Mouse (Mus musculus) left cerebral cortex, adult 11 months (tissue): ENCODE data around the gene Gramd4.
"Not testable (repeated sequence)": the region's sequence is repeated elsewhere in the genome, so short reads cannot be mapped to it uniquely, and the experiment has no call there.

ENCODE experiments used
- DNase-seq: peaks from one replicate; pipeline ENCODE4 v3.0.0; 2022; ENCODE audit warnings: low spot score

The Gramd4 gene

DNA sequence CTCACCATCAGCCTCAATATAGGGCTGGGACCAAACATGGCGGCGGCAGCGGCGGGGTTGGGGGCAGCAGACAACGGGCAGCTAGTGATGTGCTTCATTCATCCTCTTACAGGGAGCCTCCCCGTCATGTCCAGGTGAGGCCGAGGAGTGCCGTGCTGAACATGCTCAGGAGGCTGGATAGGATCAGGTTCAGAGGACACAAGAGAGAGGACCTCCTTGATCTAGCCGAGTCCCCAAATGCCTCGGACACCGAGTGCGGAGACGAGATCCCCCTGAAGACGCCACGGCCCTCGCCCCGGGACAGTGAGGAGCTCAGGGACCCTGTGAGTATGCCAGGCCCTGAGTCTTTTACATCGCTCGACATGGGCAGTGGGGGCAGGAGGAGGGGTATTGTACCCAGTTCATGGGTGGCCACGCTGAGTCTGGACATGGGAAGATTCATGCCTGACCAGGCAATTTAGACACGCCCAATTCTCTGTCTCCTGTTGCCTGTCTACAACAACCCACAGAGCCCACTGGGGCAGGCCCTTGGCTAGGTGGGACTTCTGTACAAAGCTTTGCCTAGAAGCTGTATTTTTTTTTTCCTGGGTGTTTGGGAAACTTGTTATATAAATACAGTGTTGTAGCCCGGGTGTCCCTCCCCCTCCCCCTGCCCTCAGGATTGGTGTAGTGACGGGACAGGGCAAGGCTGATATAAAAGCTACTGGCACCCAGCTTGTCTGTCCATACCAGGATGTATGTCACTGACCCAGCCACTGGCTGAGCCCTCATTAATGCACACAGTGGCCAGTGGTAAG, 33.9 kb downstream of the Gramd4 start:
- no peak for DNase-seq

DNA sequence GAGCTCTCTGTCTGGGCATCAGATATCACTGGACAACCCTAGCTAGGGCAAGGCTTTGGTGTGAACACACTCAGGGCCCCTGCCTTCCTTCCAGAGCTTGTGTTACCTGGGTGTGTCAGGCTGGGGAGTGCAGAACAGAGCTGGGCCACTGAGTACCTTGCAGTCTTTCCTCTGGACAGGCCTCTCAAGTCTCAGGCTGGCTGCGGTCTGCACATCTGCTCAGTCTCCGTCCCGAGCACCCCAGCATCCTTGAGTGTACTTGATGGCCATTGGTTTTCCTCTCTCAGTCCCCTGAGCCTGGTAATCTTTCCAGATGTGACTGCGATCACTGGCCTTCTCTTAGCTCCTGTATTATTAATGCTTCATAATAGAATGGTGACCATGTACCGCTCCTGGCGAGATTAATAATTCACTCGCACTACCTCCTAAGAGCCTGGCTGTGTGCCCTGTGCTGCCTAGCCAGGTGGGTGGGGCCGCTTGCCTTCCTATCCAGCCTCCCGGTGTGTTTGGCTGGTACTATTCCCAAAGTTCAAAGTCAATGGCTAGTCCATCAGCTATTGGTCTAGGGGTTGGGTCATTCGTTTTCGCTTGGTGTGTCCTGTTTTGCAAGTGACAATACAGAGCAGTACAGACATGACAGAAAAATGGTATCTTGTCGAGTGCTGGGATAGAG, 34.6 kb downstream of the Gramd4 start:
- DNase-seq = no peak

DNA sequence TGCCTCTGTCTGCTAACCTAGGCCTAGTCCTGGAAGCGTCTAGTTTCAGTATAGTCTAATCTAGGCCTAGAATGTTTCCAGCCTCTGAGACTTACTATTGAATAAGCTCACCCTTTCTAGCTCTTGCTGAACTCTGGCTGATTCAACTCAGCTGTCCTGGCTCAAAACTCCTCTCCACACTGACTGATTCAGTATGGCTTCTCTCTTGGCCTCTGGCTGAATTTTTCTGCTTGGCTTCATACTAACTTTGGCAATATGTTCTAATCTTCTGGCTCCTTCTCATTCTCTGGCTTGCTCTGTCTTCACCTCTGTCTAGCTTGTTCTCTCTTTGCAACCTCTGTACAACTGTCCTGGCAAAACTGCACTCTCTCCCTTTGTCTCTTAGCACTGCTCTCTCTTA, 35.7 kb downstream of the Gramd4 start:
- no peak for DNase-seq

DNA sequence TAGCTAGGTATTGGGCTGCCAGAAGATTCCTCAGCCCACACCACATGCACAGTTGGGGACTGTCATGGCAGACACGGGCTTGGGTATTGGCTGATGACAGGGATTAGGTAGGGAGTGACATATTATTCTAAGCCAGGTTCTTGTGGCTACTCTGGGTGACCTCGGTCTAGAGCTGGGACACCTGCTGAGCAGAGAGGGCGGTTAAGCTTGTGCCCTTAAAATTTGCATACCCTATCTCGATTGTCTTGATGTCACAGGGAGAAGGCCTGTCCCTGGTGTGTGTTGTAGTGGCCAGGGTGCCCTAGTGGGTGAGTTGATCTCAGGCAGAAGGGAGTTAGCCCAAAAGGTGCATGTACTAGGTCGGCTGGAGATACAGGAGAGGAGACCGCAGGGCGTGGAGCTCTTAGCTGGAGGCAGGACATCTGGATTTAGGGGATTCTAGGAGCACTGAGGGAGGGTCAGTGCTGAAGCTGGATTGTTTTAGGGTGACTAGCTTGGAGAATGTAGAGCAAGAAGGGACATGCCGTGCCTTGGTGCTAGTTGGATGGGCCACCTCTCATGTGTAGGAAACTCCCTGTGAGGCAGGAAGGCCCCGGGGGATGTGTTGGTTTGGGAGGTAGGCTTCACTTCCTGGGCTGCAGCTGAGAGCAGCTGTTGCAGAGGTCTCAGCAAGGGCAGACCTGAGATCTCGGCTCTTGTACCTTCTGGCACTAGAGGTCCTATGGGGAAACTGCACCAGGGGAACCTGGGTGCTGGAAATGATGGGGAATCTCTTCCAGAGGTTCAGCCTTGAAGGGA, 37.0 kb downstream of the Gramd4 start:
- DNase-seq = no peak

DNA sequence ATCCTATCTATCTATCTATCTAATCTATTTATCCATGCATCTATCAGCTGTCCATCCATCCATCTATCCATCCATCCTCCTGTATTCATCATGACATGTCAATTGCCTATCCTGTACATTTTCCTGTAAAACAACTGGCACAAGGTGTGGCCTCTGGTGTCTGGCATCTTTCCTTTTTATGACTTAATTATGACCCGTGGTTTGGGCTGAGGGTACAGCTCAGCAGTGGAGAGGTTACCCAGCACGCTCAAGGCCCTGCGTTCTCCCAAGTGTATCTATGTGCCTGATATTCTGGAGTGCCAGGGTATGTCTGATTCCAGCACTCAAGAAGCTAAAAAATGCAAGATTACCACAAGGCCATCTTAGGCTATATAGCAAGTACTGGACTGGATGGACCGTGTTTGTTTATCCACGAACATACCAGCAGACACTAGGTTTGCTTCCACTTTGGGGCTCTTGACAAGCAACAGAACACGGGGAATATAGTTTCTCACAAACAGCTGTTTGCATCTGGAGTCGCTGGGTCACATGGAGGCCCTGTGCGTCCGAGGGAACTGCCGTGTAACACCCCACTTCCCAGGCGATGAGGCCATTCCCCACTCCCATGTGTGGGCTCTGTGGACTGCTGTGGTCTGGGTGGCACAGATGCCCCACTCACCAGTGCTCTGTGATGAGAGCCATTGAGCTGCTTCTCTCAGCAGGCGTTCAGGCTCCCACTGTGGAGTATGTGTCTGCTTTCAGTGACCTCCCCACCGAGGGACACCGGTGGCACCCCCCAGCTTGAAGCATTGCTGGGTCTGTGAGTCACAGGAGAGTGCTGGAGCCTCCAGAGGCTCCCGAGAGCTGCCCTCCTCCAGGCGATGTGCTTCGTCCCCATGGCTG, 38.5 kb downstream of the Gramd4 start:
- no peak for DNase-seq

DNA sequence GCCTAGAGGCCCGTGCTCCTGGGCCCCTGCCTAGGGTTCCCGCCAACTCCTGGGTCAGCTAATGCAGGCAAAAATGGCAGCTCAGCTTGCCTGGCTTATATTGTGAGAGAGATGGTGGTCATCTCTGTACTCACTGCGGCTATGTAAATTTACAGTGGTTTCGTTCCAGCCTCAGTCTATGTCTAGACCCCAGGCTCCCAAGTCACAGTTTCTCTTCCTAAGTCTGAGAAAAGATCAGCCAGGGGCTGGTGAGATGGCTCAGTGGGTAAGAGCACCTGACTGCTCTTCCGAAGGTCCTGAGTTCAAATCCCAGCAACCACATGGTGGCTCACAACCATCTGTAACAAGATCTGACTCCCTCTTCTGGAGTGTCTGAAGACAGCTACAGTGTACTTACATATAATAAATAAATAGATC, 39.1 kb downstream of the Gramd4 start:
- DNase-seq = not testable (repeated sequence)

DNA sequence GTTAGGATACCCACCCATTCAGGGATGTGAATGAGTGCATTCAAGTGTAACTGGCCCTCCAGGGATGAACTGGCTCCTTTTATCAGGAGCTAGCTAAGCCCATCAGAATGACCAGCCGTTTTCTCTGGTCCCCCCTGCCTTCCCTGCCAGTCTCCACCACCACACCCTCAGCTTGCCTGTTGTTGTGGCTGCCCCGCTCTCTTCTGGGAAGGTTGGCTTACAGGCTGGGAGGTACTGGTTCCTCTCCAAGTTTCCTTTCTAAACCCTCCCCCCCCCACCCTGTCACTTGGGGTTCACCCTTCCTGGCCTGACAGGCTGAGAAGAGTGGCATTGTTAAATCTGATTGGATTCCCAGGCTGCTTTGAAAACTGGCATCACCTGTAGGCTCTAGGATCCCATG, 40.4 kb downstream of the Gramd4 start:
- DNase-seq = no peak

DNA sequence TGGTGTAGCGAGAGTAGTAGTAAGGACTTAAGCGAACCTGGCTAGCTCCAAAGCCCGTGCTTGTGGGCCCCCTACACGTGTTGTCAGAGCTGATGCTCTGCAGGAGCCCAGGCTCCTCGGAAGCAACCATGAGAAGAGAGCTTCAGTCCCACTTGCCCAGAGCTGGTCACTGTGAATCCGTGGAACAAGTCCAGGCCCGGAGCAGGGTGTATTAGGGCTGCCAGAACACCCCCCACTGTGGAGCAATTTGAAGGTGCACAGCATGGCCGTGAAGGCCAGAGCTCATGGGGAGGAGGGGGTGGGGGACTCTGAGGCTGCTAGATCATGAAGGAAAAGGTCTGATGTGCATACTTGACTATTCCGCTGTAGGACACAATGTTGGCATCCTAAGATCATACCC, 44.1 kb downstream of the Gramd4 start:
- no peak for DNase-seq

DNA sequence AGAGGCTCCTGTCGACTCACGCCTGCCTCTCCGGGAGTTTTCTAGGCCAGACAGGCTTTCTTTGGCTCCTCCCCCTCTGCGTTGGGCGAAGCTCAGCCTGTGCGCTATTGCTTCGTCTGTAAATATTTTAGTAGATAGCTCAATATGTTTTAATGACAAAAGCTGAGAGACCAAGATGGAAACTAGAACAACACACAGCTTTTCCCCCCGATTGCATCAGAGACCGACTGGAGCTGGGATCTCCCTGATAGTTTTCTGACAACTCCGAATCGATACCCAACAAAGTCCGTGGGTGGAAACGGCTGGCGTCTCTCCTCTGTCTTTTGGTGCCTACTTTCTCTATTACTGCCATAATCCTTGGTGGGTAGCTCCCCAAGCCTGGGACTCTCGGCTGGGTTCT, 44.8 kb downstream of the Gramd4 start:
- DNase-seq = no peak

DNA sequence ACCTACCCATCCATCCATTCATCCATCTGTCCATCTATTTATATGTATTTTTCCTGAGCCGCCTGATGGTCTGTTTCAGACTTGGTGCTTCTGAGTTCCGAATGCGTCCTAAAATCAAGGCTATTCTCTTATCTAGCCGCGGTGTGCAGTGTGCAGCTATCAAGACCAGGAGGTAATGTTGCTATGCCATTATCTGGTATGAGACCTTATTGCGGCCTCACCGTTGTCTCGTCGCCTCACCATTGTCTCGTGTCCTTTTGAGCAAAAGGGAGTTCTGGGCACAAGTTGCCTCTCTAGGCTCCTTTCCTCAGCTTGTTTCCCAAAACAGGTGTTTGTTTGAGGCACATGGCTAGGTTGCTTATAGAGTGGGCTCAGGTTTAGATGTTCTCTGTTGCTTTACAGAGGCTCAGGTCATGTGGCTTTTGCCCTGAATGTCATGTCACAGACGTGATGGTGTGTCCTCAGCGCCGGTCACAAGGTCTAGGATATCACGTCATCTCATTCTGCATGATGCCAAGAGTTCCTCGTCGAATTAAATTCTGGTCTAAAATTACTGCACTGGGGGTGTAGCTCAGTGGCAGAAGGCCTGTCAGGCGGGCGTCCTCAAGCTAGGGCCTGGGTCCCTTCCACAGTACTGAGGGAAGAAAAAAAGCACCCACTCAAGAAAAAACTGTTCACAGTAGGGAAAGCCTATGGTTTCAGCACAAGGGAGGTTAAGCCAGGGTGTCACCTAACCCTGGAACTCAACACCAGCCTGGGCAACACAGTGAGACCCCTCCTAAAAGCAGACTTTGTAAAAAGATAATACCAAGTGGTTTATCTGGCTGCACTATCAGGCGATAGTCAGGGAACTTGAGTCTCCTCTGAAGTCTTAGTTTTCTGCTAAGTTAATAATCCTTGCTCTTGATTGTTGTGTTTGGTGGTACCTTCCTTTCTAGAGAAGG, 47.2 kb downstream of the Gramd4 start:
- DNase-seq = no peak

DNA sequence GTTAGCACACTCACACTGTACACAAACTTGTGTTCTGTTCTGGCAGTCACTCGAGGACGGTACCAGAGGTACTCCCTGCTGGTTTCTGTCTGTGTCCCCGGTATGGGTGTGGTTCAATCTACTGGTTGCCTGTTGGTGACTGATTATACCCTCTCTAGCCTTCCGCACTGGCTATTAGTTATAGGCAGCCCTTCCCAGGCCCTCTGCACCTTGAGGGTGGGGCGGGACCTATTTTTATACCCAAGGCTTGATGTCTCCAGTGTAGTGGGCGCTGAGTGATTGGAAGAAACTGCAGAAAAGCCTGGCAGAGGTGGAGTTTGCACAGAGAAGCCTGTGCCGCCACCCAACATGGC, 47.8 kb downstream of the Gramd4 start:
- DNase-seq = no peak

DNA sequence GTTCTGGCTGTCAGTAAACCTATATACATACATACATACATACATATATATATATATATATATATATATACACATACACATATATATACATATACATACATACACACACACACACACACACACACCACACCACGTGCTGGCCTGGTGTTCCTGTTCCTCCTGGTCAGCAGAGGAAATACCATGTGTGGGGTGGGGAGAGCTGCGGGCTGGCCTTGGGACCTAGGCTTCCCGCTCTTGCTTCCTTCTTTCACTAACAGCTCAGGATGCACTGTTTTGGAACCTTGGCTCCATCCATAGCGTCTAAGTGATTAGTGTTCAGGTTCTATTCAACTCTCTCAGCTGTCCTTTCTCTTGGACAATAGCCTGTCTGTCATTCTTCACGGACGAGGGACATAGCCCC, 48.3 kb downstream of the Gramd4 start:
- DNase-seq = no peak

DNA sequence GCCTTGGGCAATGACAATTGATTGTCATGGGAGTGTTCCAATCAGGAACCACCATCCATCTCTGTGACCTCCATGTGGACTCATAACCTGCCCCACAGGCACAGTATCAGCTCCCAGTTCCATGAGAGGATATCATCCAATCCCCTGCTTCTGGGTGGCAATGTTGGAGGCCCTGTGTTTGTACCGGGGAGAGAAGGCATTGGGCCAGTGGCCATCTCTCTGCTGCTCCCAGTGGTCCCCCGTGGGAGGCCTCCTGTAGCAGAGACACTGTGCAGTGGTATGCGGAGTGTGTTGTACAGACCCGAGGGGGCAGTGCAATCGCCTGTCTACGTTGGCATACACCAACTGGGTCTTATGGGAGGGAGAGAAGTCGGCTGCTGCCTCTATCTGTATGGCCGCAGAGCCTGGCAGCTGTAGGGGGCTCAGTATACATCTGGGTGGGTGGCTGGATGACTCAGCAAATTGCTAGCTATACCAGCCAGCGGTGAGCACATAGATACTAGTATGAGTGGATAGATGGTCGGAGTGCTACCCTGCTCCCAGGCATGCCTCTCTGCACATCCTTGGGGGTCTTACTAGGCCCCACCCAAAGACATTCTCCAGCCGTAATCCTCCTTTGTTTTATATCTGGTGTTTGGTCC, 50.5 kb downstream of the Gramd4 start:
- no peak for DNase-seq

DNA sequence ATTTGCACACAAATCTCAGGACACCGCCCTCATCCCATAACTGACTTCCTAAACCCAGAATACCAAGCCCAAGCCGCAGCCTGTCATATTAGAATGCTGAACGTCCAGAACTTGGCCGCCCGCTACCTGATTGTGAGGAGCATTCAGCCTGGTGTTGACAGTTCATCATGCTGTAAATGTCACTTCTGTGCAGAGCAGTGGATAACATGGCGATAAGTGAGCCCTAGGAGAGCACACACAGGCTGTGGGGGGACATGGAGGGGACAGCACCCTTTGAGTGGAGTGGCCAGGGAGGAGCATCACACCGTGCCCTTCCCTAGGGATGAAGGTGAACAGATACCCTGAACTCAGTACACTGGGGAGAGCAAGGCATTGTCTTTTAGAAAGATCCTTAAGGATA, 51.8 kb downstream of the Gramd4 start:
- DNase-seq = no peak

DNA sequence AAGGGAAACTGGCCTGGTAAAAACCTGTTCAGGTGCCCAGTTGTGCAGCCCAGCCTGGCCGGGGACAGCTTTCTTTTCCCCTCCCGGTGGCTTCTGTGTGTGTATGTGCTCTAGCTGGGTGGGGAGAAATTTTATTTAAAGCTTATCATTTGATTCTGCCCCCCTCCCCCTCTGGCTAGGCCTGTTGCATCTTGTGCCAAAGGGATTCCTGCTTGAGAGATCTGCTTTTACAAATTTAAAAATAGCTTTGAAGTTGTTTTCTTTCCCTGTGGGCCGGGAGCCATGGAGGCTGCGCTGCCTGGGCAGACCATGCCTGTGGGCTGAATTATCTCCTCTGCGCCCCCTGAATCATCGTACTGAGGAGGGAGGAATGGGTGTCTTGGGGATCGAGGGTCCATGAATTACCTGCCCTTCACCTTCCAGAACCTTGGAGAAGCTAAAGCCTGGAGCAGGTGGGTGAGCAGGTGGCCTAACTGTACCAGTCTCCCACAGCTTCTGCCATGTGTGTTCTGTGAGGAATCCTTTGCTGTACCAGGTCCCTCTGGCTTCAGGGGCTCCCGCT, 52.2 kb downstream of the Gramd4 start:
- no peak for DNase-seq

DNA sequence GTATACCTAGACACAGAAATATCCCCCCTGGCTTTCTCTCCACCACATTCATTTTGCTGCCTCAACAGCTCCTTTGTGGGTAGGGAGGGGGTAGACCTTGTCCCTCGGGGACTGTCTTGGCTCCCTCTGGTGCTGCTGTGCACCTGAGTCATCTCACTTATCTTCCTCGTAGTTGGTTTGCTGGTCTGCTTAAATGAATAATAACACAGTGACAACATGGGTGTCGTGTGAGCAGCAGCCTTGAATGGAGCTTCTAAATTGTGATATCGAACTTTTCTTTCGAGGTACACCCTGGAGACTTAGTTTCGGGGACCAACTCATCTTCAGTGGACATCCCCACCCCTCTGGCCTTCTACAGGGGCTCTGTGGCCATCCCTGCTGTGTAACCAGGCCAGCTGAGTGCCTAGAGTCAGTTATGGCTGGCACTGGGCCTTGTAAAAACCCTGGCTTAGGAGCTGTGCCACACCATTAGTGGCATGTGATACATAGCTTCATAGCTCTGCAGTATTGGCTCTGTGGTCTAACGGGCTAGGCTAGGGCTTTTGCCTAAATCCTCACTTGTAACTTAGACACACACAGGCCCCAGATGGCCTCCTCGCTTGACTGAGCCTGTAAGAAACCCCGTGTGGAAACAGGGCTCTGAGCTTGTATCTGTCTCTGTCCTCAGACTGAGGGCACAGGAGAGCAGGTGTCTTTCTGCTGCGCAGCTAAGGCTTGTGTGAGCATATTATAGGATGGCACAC, 53.0 kb downstream of the Gramd4 start:
- DNase-seq = no peak

DNA sequence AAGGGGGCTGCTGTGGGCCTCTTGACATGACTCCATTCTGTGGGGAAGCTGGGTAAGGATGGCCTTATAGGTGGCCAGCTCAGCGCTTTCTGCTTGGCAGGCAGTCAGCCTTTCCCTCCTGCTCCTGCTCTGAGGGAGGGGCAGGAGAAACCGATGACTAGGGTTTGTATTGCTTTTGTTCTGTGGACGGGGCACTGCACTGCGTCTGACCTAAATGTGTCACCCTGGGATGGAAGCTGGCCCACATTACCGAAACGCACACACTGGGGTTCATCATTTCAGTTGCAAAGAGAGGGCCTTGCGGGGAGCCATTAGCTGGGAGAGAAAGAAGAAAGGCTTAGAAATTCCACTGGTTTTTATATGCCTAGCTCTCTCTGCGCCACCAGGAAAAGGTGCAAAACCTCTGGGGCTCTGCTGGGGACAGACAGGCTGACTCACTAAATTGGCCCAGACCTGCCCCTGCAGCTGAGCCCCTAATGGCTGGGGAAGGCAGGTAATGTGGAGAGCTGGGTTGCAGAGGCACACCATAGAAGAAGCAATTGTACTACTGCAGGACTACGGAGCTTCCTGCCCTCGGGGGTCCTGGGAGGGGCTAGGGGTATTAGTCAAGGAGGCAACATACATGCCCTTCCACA, 55.3 kb downstream of the Gramd4 start:
- no peak for DNase-seq

DNA sequence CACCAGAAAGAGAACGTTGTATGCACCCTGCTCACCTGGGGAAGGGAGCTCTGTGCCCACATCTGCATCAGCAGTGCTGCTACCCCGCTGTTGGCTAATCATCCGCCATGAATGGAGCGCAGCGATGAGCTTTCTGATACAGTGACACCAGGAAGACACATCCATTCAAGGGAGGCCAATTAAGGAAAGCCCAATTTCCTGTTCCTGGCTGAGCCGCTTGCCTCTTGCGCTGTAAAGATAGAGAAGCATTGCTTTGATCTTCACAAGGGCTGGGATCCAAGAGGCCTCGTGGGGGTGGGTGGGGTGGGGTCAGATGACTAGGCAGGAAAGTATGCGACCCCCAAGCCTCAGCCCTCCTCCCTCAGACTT, 55.8 kb downstream of the Gramd4 start:
- DNase-seq = no peak

DNA sequence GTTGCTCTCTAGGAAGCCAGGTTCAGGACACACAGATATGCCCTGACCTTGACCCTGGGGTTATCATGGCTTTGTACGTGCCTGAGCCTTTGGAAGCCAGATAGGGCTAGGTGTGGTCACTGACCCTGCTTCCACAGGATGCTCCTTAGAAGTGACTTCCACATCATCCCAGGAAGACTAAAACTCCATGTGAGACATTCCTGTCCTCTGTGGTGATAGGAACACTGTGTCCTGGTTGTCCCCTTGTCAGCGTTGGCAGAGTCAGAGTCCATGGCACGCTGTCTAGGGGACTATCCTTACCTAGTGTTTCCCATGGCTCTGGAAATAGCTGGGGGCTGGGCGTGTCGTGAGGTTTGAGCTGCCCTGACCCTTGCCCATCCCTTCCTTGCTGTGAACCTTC, 58.9 kb downstream of the Gramd4 start:
- no peak for DNase-seq
